Mouse (Mus musculus) v-Abl transformed pro-B cells (cell line): ENCODE measurements around the gene Svbp.

Experiments used
- in situ Hi-C, 2 experiments: fragments of 400-800 bp; cut with MboI; formaldehyde crosslinking; loops; one replicate each; pipeline ENCODE4 v1.15.1; 2025; ENCODE audit not compliant: unreplicated experiment in 2 of 2

The Svbp gene

DNA sequence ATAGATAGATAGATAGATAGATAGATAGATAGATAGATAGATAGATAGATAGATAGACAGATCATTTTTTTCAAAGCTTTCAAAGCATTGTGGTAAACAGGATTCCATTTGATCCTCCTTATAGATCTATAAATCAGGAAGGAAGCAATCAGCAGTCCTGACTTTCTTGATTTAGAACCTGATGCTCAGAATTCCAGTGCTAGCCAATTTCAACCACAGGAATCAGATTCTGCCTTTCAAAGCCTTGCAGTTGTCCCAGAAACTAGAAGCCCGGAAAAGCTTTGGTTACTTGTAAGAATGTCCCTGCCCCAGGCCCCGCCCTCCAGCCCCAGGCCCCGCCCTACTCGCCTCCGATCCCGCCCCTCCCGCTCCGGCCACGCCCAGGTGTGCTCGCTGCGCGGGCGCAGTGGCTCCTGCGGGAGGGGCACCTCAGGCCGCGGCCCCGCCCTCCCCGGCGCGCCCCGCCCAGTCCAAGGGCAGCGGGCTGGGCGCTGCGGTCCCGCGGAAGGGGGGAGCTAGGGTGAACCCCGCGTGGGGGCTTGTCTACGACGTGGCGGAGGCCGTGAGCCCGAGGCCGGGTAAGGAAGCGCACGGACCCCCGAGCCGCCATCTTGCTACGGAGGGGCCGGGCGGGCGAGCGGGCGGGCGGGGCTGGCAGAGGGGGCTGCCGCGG is at the start of gene Svbp:
Gene Svbp (plus strand): TSS at position 398 of the 673 bp plus-strand sequence.
- in situ Hi-C loops: loop anchor here in 1 of 2 experiments (25.0 kb wide), 1 partner anchor 783 kb away; the partner anchor contains the start of genes Med8 and Szt2

GRCm38 (mm10) chr4:119146816-119147215 is 48.3 kb upstream of the Svbp start:
- in situ Hi-C loops: no loop called here

GRCm38 (mm10) chr4:119147347-119147746 is 47.8 kb upstream of the Svbp start:
- in situ Hi-C loops: no loop called here

DNA sequence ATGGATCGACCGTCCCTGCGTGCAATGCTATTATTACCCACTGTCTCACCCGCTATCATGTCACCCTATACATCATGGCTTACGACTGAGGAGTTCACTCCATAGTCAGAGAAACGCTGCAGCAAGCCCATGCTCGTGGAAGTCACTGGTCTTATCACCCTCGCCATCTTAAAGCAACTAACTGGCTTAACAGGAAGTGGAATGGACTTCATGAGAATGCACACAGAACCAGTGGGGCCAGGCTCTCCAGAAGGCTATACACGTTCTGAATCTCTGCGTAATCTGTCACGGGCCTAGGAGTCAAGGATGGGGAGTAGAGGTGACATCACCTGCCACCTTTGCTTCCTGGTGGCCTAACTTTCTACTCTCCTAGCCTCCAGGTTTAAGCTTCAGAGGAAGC is 46.4 kb upstream of the Svbp start:
- in situ Hi-C loops: no loop called here

- in situ Hi-C loops: loop anchor here in 1 of 2 experiments (5.0 kb wide), 1 partner anchor 50 kb away; no protein-coding TSS in a partner anchor
Measured at GRCm38 (mm10) chr4:119157186-119157585, 37.9 kb upstream of the Svbp start.

DNA sequence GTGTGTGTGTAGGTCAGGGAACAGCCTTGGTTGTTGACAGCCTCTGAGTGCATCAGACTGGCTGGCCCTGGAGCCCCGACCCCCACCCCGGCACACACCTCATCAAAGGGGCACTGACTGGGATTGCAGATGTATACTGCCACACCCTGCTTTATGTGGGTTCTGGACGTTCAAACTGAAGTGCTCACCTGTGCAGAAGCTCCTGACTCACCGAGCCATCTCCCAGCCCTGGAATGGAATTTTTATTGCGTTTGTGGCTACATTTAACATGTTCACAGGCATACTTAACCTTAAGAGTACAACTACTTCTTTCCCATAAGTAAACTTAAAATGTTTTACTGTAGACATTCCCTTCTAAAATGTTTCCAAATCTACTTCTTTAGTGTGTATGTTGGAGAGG is 37.2 kb upstream of the Svbp start:
- in situ Hi-C loops: loop anchor here in 1 of 2 experiments (5.0 kb wide), 1 partner anchor 49 kb away; no protein-coding TSS in a partner anchor

DNA sequence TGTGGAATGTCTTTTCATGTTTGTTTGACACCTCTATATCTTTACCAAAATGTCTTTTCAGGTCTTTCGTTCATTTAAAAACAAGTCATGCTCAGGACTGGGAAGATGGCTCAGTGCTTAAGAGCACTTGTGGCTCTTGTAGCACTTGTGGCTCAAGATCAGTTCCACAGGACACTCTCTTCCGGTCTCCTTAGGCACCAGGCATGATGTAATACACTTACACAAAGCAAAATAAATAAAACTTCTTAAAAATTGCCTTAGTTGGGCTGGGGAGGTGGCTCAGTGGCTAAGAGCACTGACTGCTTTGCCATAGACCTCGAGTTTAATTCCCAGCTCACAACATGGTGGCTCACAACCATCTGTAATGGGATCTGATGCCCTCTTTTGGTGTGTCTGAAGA is 33.7 kb upstream of the Svbp start:
- in situ Hi-C loops: loop anchor here in 1 of 2 experiments (10.0 kb wide), 1 partner anchor 517 kb away; no protein-coding TSS in a partner anchor

DNA sequence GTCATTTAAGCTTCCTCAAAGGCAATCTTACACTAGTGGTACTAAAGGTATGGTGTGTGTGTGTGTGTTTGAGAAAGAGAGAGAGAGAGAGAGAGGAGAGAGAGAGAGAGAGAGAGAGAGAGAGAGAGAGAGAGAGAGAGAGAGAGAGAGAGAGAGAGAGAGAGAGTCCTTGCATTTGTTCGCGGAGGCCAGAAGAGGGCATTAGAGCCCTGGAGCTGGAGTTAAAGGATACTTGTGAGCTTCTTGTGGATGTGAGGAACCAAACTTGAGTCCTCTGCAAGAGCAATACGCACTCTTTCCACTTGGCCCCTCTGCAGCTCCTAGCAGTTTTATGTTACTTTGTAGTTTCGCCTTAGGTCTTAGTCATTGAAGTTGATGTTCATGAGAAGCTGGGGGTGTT is 32.1 kb upstream of the Svbp start:
- in situ Hi-C loops: loop anchor here in 1 of 2 experiments (10.0 kb wide), 1 partner anchor 518 kb away; no protein-coding TSS in a partner anchor

DNA sequence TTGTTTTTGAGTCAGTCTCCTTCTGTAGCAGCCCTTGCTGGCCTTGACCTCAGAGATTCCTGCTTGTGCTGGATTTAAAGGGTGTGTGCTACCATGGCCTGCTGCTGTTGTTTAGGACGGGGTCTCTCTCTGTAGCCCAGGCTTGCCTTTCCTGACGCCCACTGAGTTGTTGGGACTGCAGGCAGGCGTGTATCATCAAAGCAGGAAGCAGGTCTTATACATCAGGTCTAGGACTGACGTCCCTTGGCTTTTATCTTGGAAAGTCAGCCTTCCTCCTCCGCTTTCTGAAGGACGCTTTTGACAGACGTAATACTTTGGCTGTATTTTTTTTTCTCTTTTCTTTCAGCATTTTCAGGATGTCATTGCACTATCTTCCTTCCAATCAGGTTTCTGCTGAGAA is 29.2 kb upstream of the Svbp start:
- in situ Hi-C loops: loop anchor here (5.0 to 10.0 kb wide), 4 partner anchors 159 to 524 kb away; no protein-coding TSS in a partner anchor

GRCm38 (mm10) chr4:119167068-119167467 is 28.0 kb upstream of the Svbp start:
- in situ Hi-C loops: loop anchor here (5.0 to 10.0 kb wide), 4 partner anchors 160 to 525 kb away; no protein-coding TSS in a partner anchor

DNA sequence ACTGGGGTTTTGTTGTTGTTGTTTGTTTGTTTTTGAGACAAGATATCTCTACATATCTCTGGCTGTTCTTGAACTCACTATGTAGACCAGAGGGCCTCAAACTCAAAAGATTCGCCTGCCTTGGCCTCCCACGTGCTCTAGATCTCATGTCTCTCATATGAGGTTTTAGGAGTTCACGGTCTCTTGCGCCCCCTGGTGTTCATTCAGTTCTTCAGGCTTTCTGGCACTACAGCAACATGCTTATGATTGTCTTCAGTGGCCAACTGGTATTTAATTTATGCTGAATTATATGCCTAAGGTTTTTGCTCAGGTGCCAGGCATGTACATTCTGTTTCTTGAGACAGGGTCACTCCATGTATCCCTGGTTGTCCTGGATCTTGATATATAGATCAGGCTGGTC is 27.4 kb upstream of the Svbp start:
- in situ Hi-C loops: loop anchor here (5.0 to 10.0 kb wide), 4 partner anchors 160 to 525 kb away; no protein-coding TSS in a partner anchor

- in situ Hi-C loops: no loop called here
Measured at GRCm38 (mm10) chr4:119172919-119173650, 22.0 kb upstream of the Svbp start.

DNA sequence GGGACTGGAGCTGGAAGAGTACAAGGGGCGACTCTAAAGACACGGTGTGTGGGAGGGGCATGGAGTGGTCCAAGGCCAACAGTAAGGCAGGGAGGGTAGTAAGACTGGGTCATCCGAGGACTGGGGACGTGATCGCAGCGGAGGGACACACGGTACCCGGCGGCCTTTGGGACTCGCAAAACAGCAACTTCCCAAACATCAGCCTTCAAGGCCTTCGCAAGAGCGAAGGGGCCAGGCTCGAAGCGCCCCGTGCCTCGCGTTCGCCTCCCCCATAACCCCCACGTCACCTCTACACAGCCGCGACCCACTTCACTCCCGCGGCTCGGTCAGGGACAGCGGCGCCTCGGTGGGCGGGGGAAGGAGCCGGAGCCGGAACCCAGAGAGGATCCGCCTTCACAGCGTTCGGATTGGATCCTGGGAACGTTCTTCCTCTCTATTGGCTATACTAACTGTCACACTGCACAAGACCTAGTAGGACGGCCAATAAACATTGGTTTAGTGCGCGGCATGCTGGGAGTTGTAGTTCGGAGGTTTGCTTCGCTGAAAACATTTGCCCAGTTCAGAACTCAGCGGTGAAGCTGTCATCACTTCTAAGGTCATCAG is 21.2 kb upstream of the Svbp start, which contains the start of gene Zfp691:
Gene Zfp691 (minus strand): TSS at position 345 of the 603 bp plus-strand sequence.
- in situ Hi-C loops: no loop called here

DNA sequence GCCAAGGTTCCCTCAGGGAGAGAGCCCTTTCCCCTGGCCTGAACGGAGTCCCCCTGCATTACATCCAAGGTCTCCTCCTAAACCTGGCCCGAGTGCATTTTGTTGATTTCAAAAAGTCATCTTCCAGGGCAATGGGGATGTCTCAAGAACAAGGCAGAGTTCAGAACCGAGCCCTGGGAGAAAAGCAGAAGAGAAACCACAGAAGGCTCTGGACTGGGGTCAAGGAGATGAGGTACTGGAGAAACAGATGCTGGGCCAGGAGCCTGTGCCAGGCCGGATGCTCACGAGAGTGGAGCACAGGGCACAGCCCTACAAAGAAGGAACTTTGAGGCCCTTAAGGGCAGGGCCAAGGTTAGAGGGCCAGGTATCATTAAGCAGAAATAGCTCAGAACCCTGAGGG is 17.4 kb upstream of the Svbp start:
- in situ Hi-C loops: loop anchor here in 1 of 2 experiments (25.0 kb wide), 1 partner anchor 765 kb away; the partner anchor contains the start of genes Med8 and Szt2

DNA sequence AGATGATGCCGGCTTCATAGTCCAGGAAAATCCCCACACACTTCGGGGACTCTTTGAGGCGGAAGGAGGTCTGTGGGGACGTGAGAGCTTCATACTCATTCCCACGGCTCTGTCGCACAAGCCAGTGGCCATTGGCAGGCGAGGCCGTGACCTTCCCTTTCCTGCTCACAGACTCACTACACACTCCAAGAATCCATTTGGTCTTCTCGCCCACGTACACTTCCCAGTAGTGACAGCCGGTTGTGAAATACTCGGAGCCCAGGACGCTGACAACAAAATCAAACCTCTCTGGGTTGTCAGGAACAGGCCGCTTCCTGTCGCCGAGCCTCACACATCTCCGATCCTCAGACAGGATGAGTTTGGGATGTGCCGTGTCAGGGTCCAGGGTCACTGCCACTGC is 16.8 kb upstream of the Svbp start:
- in situ Hi-C loops: loop anchor here in 1 of 2 experiments (25.0 kb wide), 1 partner anchor 766 kb away; the partner anchor contains the start of genes Med8 and Szt2

DNA sequence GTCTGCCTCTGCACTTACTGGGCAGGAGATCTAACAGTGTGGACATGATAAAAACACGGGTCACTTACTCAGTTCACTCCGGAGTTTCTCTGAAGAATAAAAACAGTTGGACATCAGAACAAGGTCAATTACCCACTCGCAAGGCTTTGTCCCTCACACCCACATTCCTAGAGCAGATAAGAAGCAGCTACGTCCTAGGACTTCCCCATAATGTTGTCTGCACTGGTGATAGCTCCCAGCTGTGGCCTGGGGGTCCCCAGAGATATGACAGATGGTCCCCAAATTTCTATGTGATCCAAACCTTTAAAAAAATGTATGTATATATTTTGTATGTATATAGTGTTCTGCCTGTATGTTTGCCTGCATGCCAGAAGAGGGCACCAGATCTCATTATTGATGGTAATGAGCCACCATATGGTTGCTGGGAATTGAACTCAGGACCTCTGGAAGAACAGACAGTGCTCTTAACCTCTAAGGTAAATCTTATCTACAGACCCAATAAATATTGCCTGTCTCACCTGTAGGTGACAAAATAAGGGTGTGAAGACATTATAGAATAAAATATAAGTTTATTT is 14.9 kb upstream of the Svbp start:
- in situ Hi-C loops: loop anchor here in 1 of 2 experiments (25.0 kb wide), 1 partner anchor 768 kb away; the partner anchor contains the start of genes Med8 and Szt2

- in situ Hi-C loops: loop anchor here in 1 of 2 experiments (25.0 kb wide), 1 partner anchor 769 kb away; the partner anchor contains the start of genes Med8 and Szt2
Measured at GRCm38 (mm10) chr4:119181456-119181855, 13.7 kb upstream of the Svbp start.

GRCm38 (mm10) chr4:119183525-119183924 is 11.6 kb upstream of the Svbp start:
- in situ Hi-C loops: loop anchor here in 1 of 2 experiments (25.0 kb wide), 1 partner anchor 771 kb away; the partner anchor contains the start of genes Med8 and Szt2

DNA sequence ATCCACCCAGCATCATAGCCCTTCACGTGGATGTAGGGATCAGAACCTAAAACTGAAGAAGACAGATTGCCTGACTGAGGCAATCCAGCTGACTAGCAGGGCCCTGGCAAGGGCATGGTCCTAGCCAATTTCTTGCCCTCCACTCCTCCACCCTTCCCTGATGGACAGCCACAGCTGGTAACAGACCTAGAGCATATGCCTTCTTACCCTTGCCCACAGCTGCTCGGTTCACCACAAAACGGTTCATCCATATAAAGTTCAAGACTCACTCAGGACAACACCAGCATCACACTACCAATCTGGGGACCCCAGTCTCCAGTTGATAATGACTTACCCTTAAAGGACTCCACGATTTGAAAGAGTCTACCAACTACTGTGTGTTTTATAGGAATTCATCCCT is 9.3 kb upstream of the Svbp start:
- in situ Hi-C loops: loop anchor here in 1 of 2 experiments (25.0 kb wide), 1 partner anchor 773 kb away; the partner anchor contains the start of genes Med8 and Szt2
